Mouse (Mus musculus) bone marrow macrophage, adult 2 months (primary cell): Measurements from ENCODE around the gene Clec4d. TPM values are rescaled to one million over a fixed set of nuclear protein-coding genes. Genes with fewer than 3 reads are reported as not detected.
"Not testable (repeated sequence)": the region's sequence is repeated elsewhere in the genome, so short reads cannot be mapped to it uniquely, and the experiment has no call there.

ENCODE experiments used
- H3K27ac ChIP-seq: 2 replicates; pipeline ENCODE4 v1.5.1; 2012; ENCODE audit warnings: low read depth, low read length; ENCODE audit not compliant: insufficient read depth
- H3K4me1 ChIP-seq: 2 replicates; pipeline ENCODE4 v1.6.1; 2012; ENCODE audit warnings: low read length; ENCODE audit not compliant: control insufficient read depth, insufficient read depth
- H3K4me3 ChIP-seq: 2 replicates; pipeline ENCODE4 v1.5.1; 2012; ENCODE audit warnings: mild to moderate bottlenecking, low read length, moderate library complexity; ENCODE audit not compliant: insufficient read depth
- CTCF ChIP-seq: IDR thresholded peaks from 2 replicates; pipeline ENCODE4 v1.5.1; 2012; ENCODE audit warnings: low read depth, mild to moderate bottlenecking, low read length, moderate library complexity
- POLR2A ChIP-seq: IDR thresholded peaks from 2 replicates; pipeline ENCODE4 v1.6.1; 2012; ENCODE audit warnings: mild to moderate bottlenecking, low read depth, low read length, borderline replicate concordance
- polyA plus RNA-seq: library from polyadenylated mRNA; stranded (reverse); fragments of >200 nt; gene quantifications from 2 replicates; pipeline ENCODE4 v1.2.4, GENCODE M21; 2012; ENCODE audit not compliant: missing spikeins, insufficient read depth, insufficient read length

The Clec4d gene
- polyA plus RNA-seq, 1 experiment, result 1,180 TPM

GRCm38 (mm10) chr6:123260868-123261267 lies 1.0 kb upstream of the Clec4d start:
- H3K4me3 ChIP-seq, result no peak overlapping the region
- H3K27ac ChIP-seq, result peak overlapping the region; percentile 95
- peaks cover 31% of the 10 kb centered on the region for H3K4me1 ChIP-seq
- TF ChIP-seq POLR2A (no peak), CTCF (no peak)

GRCm38 (mm10) chr6:123264194-123264593 lies 2.3 kb downstream of the Clec4d start:
- H3K27ac ChIP-seq, result peak overlapping the region; percentile 91
- peaks cover 33% of the 10 kb centered on the region for H3K4me1 ChIP-seq
- TF ChIP-seq POLR2A, result no peak
- TF ChIP-seq CTCF, result no peak
- H3K4me3 ChIP-seq, result peak overlapping the region; percentile 59

- H3K27ac ChIP-seq, result peak overlapping the region; percentile 81
- no peak for TF ChIP-seq CTCF
- TF ChIP-seq POLR2A, result no peak
- no peak overlapping the region for H3K4me3 ChIP-seq
- H3K4me1 ChIP-seq, result peaks cover 25% of the 10 kb centered on the region
These were observed 3.9 kb downstream of the Clec4d start for GRCm38 (mm10) chr6:123265809-123266208.

- H3K27ac ChIP-seq, result peak overlapping the region; percentile 81
- peak overlapping the region; percentile 57 for H3K4me3 ChIP-seq
These were observed 5.0 kb downstream of the Clec4d start for GRCm38 (mm10) chr6:123266945-123267344.

GRCm38 (mm10) chr6:123279443-123279842 lies 17.5 kb downstream of the Clec4d start:
- no peak for TF ChIP-seq POLR2A
- TF ChIP-seq CTCF, result no peak

More at GRCm38 (mm10) chr6:123266945-123267344, 5.0 kb downstream of the Clec4d start:
- TF ChIP-seq CTCF (no peak), POLR2A (no peak)
- H3K4me1 ChIP-seq, result peaks cover 30% of the 10 kb centered on the region

GRCm38 (mm10) chr6:123286311-123286710 lies 24.4 kb downstream of the Clec4d start:
- Histone ChIP-seq H3K4me3 (no peak overlapping the region), H3K27ac (no peak overlapping the region), H3K4me1 (peaks cover 31% of the 10 kb centered on the region)
- TF ChIP-seq POLR2A (no peak), CTCF (no peak)

More at GRCm38 (mm10) chr6:123279443-123279842, 17.5 kb downstream of the Clec4d start:
- Histone ChIP-seq H3K4me3 (no peak overlapping the region), H3K27ac (no peak overlapping the region), H3K4me1 (no peaks in the 10 kb centered on the region)

- no peak for TF ChIP-seq POLR2A
- no peak for TF ChIP-seq CTCF
- Histone ChIP-seq H3K4me1 (peaks cover 31% of the 10 kb centered on the region), H3K4me3 (peak overlapping the region; percentile 47), H3K27ac (peak overlapping the region; percentile 77)
These were observed 27.0 kb downstream of the Clec4d start for GRCm38 (mm10) chr6:123288931-123289330.

GRCm38 (mm10) chr6:123289753-123290152 lies 27.8 kb downstream of the Clec4d start, which contains the start of gene Clec4e:
Clec4e (minus strand) TSS chr6:123289870.
- Histone ChIP-seq H3K4me3 (peak within 1 kb of the TSS; percentile 47), H3K4me1 (peaks cover 31% of the 10 kb centered on the region), H3K27ac (peak within 1 kb of the TSS; percentile 77)
- TF ChIP-seq CTCF (no peak), POLR2A (no peak)

GRCm38 (mm10) chr6:123292751-123293400 lies 31.0 kb downstream of the Clec4d start:
- Histone ChIP-seq H3K27ac (no peak overlapping the region), H3K4me3 (no peak overlapping the region), H3K4me1 (peaks cover 19% of the 10 kb centered on the region)
- TF ChIP-seq POLR2A (no peak), CTCF (no peak)

GRCm38 (mm10) chr6:123293509-123293908 lies 31.6 kb downstream of the Clec4d start:
- not testable (repeated sequence) for H3K4me3 ChIP-seq, H3K27ac ChIP-seq
- H3K4me1 ChIP-seq, result peaks cover 14% of the 10 kb centered on the region
